Mouse (Mus musculus): Measurements from ENCODE around the gene Ncbp2. TPM values are rescaled to one million over a fixed set of nuclear protein-coding genes. Genes with fewer than 3 reads are reported as not detected.
"Not testable (repeated sequence)": the region's sequence is repeated elsewhere in the genome, so short reads cannot be mapped to it uniquely, and the experiment has no call there.

The Ncbp2 gene
- polyA plus RNA-seq, 1 experiment from 2014 or later: 89.0 TPM

DNA sequence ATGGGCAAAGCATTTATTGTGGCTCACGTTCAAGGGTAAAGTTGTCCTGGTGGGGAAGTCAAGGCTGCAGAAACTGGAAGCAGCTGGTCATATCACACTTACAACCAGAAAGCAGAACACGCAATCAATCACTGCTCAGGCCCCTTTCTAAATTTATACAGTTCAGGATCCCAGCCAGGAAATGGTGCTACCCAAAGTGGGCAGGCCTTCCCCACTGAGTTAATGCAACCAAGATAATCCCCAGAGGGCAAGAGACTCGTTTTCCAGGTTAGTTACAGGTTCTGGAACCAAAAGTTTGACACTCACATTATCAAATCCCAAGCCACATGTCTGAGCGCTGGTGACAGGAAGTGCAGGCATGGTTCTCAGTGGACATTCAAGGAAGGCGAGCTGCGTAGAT lies 9.5 kb upstream of the Ncbp2 start:
- H3K4me1 ChIP-seq (replicated peaks): peaks cover 22% of the 10 kb centered on the region
- no peaks in the 10 kb centered on the region for H3K9me3 ChIP-seq
- no peaks in the 10 kb centered on the region for H3K27me3 ChIP-seq
- H3K36me3 ChIP-seq: no peaks in the 10 kb centered on the region
- H3K4me3 ChIP-seq: no peak overlapping the region
- H3K9ac ChIP-seq: no peak overlapping the region
- no peak overlapping the region for H3K4me2 ChIP-seq
- WGBS: 77% methylated on average over 6 of the region's 6 CpGs
- H3K27ac ChIP-seq (replicated peaks): no peak overlapping the region
- no peak for ATAC-seq (ENCODE audit: low FRiP score, low read depth)

- peaks cover 20% of the 10 kb centered on the region for H3K4me1 ChIP-seq (replicated peaks)
- H3K4me3 ChIP-seq: no peak overlapping the region
- no peak for ATAC-seq (ENCODE audit: low FRiP score, low read depth)
- no peak overlapping the region for H3K9ac ChIP-seq
- 70% methylated on average over 2 of the region's 2 CpGs for whole genome bisulfite sequencing
- no peaks in the 10 kb centered on the region for H3K27me3 ChIP-seq
- H3K9me3 ChIP-seq: no peaks in the 10 kb centered on the region
- H3K27ac ChIP-seq (replicated peaks): no peak overlapping the region
- no peaks in the 10 kb centered on the region for H3K36me3 ChIP-seq
- H3K4me2 ChIP-seq: no peak overlapping the region
These were observed 7.7 kb upstream of the Ncbp2 start for GRCm38 (mm10) chr16:31940586-31940985.

DNA sequence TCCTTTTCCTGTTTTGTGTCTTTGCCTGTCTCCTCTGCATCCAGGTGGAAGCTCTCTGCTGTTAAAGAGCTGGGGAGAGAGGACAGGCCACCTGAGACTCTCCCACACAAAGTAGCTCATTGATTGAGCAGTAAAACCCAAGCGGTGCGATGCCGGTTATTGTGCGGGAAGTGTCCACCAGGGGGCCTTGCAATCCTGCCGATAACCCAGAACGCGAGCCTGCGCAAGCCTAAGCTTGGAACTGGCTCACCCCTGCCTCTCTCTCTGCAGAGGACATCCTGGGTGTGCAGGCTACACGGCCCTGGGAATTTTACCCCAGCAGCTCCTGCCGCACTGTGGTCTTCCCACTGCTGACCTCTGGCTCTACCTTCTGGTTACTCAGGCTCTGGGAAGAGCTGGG lies 4.3 kb upstream of the Ncbp2 start:
- no peak overlapping the region for H3K4me2 ChIP-seq
- H3K4me1 ChIP-seq (replicated peaks): peaks cover 40% of the 10 kb centered on the region
- no peak overlapping the region for H3K9ac ChIP-seq
- ATAC-seq (ENCODE audit: low FRiP score, low read depth): no peak
- no peaks in the 10 kb centered on the region for H3K9me3 ChIP-seq
- no peaks in the 10 kb centered on the region for H3K27me3 ChIP-seq
- H3K4me3 ChIP-seq: no peak overlapping the region
- 4% methylated on average over 10 of the region's 10 CpGs for WGBS
- H3K36me3 ChIP-seq: no peaks in the 10 kb centered on the region
- no peak overlapping the region for H3K27ac ChIP-seq (replicated peaks)

- no peak overlapping the region for H3K9ac ChIP-seq
- H3K4me1 ChIP-seq (replicated peaks): peaks cover 48% of the 10 kb centered on the region
These were observed 3.5 kb upstream of the Ncbp2 start for GRCm38 (mm10) chr16:31944698-31945255.

GRCm38 (mm10) chr16:31945372-31945771 lies 2.9 kb upstream of the Ncbp2 start:
- Histone ChIP-seq H3K27ac (replicated peaks) (no peak overlapping the region), H3K4me1 (replicated peaks) (peaks cover 52% of the 10 kb centered on the region), H3K36me3 (no peaks in the 10 kb centered on the region), H3K9ac (no peak overlapping the region), H3K4me3 (no peak overlapping the region), H3K9me3 (no peaks in the 10 kb centered on the region), H3K27me3 (no peaks in the 10 kb centered on the region), H3K4me2 (no peak overlapping the region)
- ATAC-seq (ENCODE audit: low FRiP score, low read depth): no peak
- 88% methylated on average over 6 of the region's 6 CpGs for WGBS

More at GRCm38 (mm10) chr16:31944698-31945255, 3.5 kb upstream of the Ncbp2 start:
- Histone ChIP-seq H3K4me3 (no peak overlapping the region), H3K4me2 (no peak overlapping the region), H3K27ac (replicated peaks) (no peak overlapping the region), H3K27me3 (no peaks in the 10 kb centered on the region), H3K9me3 (no peaks in the 10 kb centered on the region), H3K36me3 (no peaks in the 10 kb centered on the region)
- WGBS: 88% methylated on average over 12 of the region's 12 CpGs
- ATAC-seq (ENCODE audit: low FRiP score, low read depth): no peak

GRCm38 (mm10) chr16:31945986-31946385 lies 2.3 kb upstream of the Ncbp2 start:
- Histone ChIP-seq H3K4me1 (replicated peaks) (peaks cover 52% of the 10 kb centered on the region), H3K4me2 (peak overlapping the region; percentile 83; the same call in 1 of the 2 replicates)
- H3K4me3 ChIP-seq; H3K9me3 ChIP-seq; H3K36me3 ChIP-seq; ATAC-seq (ENCODE audit: low FRiP score, low read depth); H3K27me3 ChIP-seq; H3K27ac ChIP-seq (replicated peaks); H3K9ac ChIP-seq: not testable (repeated sequence)
- 87% methylated on average over 6 of the region's 6 CpGs for WGBS

GRCm38 (mm10) chr16:31947333-31947732 lies 980 bp upstream of the Ncbp2 start:
- H3K9ac ChIP-seq: peak overlapping the region; percentile 92
- peak overlapping the region; percentile 96 for H3K4me3 ChIP-seq
- peaks cover 52% of the 10 kb centered on the region for H3K4me1 ChIP-seq (replicated peaks)
- ATAC-seq (ENCODE audit: low FRiP score, low read depth): no peak
- no peaks in the 10 kb centered on the region for H3K27me3 ChIP-seq
- peaks cover 6% of the 10 kb centered on the region; the same call in 1 of the 2 replicates for H3K36me3 ChIP-seq
- peak overlapping the region; percentile 83 for H3K4me2 ChIP-seq
- WGBS: 33% methylated on average over 8 of the region's 8 CpGs
- peak overlapping the region; percentile 95 for H3K27ac ChIP-seq (replicated peaks)
- H3K9me3 ChIP-seq: no peaks in the 10 kb centered on the region

DNA sequence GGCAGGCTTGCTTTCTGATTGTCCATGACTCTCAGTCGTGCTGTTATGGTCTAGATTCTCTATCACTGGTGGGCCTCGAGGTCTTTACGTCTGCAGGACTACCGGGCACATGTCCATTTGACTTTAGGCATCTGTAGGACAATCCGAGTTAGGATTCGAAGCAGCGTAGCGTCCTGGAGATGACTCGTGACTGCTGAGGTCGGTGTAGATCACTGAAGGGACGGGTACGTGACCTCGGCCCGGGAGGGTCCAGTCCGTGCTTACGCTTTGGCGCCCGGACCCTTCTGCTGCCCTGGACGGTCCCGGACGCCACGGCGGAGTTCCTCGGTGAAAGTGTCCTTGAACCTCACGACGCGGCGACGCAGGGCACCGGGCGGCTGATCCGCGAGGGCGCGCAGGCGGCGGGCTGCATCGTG lies 404 bp upstream of the Ncbp2 start:
- no peaks in the 10 kb centered on the region for H3K9me3 ChIP-seq
- H3K9ac ChIP-seq: peak overlapping the region; percentile 92
- H3K4me1 ChIP-seq (replicated peaks): peaks cover 52% of the 10 kb centered on the region
- peak overlapping the region; percentile 96 for H3K4me3 ChIP-seq
- no peaks in the 10 kb centered on the region for H3K27me3 ChIP-seq
- H3K27ac ChIP-seq (replicated peaks): peak overlapping the region; percentile 95
- no peak; the same call in 1 of the 2 replicates for ATAC-seq (ENCODE audit: low FRiP score, low read depth)
- H3K4me2 ChIP-seq: peak overlapping the region; percentile 83
- WGBS: 0% methylated on average over 38 of the region's 38 CpGs
- peaks cover 6% of the 10 kb centered on the region; the same call in 1 of the 2 replicates for H3K36me3 ChIP-seq

DNA sequence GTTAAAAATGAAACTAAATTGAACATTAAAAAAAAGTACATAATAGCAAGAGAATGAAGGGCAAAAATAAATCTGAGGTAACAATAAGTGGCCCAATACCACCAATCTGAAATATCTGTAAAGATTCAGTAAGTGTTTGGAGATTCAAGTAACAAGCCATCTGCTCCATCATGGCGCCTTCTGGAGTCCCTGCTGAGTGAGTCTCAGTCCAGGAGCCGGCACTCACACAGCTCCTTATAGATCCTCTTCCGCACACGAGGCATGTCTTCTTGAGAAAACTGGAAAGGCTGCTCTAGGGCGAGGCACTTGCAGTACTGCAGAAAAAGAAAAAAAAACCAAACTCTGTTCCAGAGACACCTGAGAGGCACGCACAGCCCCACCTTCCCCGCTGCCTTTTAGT lies 14.9 kb downstream of the Ncbp2 start:
- H3K4me3 ChIP-seq: no peak overlapping the region
- no peak overlapping the region for H3K9ac ChIP-seq
- H3K4me1 ChIP-seq (replicated peaks): no peaks in the 10 kb centered on the region
- WGBS: 93% methylated on average over 7 of the region's 7 CpGs
- no peaks in the 10 kb centered on the region for H3K9me3 ChIP-seq
- H3K27me3 ChIP-seq: no peaks in the 10 kb centered on the region
- no peak overlapping the region for H3K4me2 ChIP-seq
- H3K27ac ChIP-seq (replicated peaks): no peak overlapping the region
- H3K36me3 ChIP-seq: peaks cover 81% of the 10 kb centered on the region
- ATAC-seq (ENCODE audit: low FRiP score, low read depth): no peak

DNA sequence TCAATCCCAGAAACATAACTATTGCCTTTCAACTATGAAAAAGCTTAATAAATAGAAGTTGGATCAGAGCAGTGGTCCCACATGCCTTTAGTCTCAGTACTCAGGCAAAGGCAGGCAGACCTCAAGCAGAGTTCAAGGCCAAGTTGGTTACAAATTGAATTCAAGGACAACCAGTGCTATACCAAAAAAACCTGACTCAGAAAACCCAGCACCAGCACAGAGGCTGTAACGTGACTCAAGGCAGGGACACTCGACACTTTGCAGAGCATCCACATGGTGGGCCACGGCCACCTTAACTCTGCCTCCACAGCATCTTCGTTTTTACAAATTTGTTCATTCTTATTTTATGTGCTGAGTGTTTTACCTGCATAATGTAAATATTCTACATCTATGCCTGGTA lies 26.9 kb downstream of the Ncbp2 start:
- H3K27ac ChIP-seq (replicated peaks): no peak overlapping the region
- H3K27me3 ChIP-seq: no peaks in the 10 kb centered on the region
- H3K36me3 ChIP-seq: peaks cover 39% of the 10 kb centered on the region
- 91% methylated on average over 4 of the region's 4 CpGs for WGBS
- no peak overlapping the region for H3K9ac ChIP-seq
- no peak overlapping the region for H3K4me3 ChIP-seq
- no peaks in the 10 kb centered on the region for H3K9me3 ChIP-seq
- no peak for ATAC-seq (ENCODE audit: low FRiP score, low read depth)
- H3K4me1 ChIP-seq (replicated peaks): no peaks in the 10 kb centered on the region
- no peak overlapping the region for H3K4me2 ChIP-seq

GRCm38 (mm10) chr16:31979501-31979900 lies 31.2 kb downstream of the Ncbp2 start:
- 94% methylated on average over 3 of the region's 3 CpGs for WGBS
- Histone ChIP-seq H3K27ac (replicated peaks) (no peak overlapping the region), H3K27me3 (no peaks in the 10 kb centered on the region), H3K9me3 (no peaks in the 10 kb centered on the region), H3K4me1 (replicated peaks) (no peaks in the 10 kb centered on the region), H3K4me2 (no peak overlapping the region), H3K4me3 (no peak overlapping the region), H3K9ac (no peak overlapping the region), H3K36me3 (peaks cover 31% of the 10 kb centered on the region)
- no peak for ATAC-seq (ENCODE audit: low FRiP score, low read depth)

DNA sequence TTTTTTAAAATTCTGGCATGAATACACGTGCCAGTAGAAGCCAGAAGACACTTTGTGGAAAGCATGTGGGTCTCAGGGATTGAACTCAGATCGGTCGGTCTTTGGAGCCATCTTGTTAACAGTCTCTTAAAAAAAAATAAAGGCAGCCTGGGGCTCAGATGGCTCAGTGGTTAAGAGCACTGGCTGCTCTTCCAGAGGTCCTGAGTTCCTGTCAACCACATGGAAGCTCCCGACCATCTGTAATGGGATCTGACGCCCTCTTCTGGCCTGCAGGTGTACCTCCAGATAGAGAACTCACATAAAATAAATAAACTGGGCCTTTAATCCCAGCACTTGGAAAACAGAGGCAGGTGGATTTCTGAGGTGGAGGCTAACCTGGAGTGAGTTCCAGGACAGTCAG lies 32.6 kb downstream of the Ncbp2 start:
- WGBS: 81% methylated on average over 5 of the region's 5 CpGs
- no peaks in the 10 kb centered on the region for H3K9me3 ChIP-seq
- H3K27ac ChIP-seq (replicated peaks): no peak overlapping the region
- no peak overlapping the region for H3K9ac ChIP-seq
- H3K4me3 ChIP-seq: no peak overlapping the region
- no peak overlapping the region for H3K4me2 ChIP-seq
- H3K27me3 ChIP-seq: no peaks in the 10 kb centered on the region
- H3K36me3 ChIP-seq: peaks cover 31% of the 10 kb centered on the region
- ATAC-seq (ENCODE audit: low FRiP score, low read depth): no peak
- H3K4me1 ChIP-seq (replicated peaks): no peaks in the 10 kb centered on the region

GRCm38 (mm10) chr16:31992039-31992438 lies 43.7 kb downstream of the Ncbp2 start:
- Histone ChIP-seq H3K27me3 (no peaks in the 10 kb centered on the region), H3K4me2 (no peak overlapping the region), H3K9ac (no peak overlapping the region), H3K4me1 (replicated peaks) (no peaks in the 10 kb centered on the region), H3K9me3 (no peaks in the 10 kb centered on the region), H3K27ac (replicated peaks) (no peak overlapping the region), H3K36me3 (peaks cover 24% of the 10 kb centered on the region), H3K4me3 (no peak overlapping the region)
- 62% methylated on average over 1 of the region's 1 CpGs for WGBS
- no peak for ATAC-seq (ENCODE audit: low FRiP score, low read depth)

All from hindbrain, embryonic 15.5 days (tissue).